Mouse (Mus musculus): Measurements from ENCODE around the gene Olfr818. TPM values are rescaled to one million over a fixed set of nuclear protein-coding genes. Genes with fewer than 3 reads are reported as not detected.
"Not testable (repeated sequence)": the region's sequence is repeated elsewhere in the genome, so short reads cannot be mapped to it uniquely, and the experiment has no call there.

Gene Olfr818
- total RNA-seq (2021) = not detected

DNA sequence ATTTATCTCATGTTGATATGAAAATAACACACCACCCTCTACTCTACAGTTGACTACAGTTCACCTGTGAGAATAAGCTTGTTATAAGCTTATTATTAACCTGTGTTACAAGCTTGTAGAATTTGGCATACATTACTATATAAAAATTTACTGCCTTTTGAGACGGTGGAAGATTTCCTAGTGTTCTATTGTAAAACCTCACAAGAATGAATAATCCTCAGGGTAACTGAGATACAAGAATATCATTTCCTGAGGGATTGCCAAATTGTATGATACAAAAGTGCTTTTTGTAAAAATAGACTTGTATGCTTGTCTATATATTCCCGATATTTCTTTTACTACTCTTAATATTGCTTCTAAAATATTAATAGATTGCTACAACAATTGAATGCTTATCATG lies at the start of gene Olfr818:
Gene Olfr818, minus strand, starts transcription at position 101 of the 400 bp plus-strand sequence.
- DNase-seq = no peak
- intact Hi-C loops (cut with DNase I) = no loop called here

- intact Hi-C loops (cut with DNase I); DNase-seq: not testable (repeated sequence)
Measured at GRCm38 (mm10) chr10:129984962-129985361, 36.1 kb upstream of the Olfr818 start, which contains the start of gene Gm10310. TSS of gene Gm10310 (minus strand) at chr10:129985062.

DNA sequence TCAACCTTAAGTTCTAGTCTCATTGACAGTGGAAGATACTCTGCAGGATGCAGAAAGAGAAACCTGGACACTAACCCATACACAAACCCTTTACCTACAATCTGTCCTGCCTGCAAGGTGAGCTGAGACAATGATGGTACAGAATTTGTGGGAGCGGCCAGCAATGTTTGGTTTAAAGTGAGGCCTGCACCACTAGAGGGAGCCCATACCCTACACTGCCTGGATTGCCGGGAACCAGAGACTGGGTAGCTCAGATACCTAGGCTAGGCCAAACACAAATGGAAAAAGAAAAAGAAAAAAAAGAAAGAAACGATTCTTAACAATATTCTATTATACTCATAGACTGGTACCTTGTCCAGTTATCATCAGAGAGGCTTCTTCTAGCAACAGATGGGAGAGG lies 33.0 kb upstream of the Olfr818 start:
- DNase-seq; intact Hi-C loops (cut with DNase I): not testable (repeated sequence)

GRCm38 (mm10) chr10:129976040-129976439 lies 27.1 kb upstream of the Olfr818 start, which contains the start of gene Olfr247:
TSS of gene Olfr247 (minus strand) at chr10:129976140.
- intact Hi-C loops (cut with DNase I); DNase-seq: not testable (repeated sequence)

GRCm38 (mm10) chr10:129972994-129973393 lies 24.1 kb upstream of the Olfr818 start:
- intact Hi-C loops (cut with DNase I); DNase-seq: not testable (repeated sequence)

GRCm38 (mm10) chr10:129967166-129967565 lies 18.3 kb upstream of the Olfr818 start, which contains the start of gene Olfr819:
TSS of gene Olfr819 (minus strand) at chr10:129967266.
- DNase-seq; intact Hi-C loops (cut with DNase I): not testable (repeated sequence)

GRCm38 (mm10) chr10:129966232-129966631 lies 17.3 kb upstream of the Olfr818 start:
- DNase-seq; intact Hi-C loops (cut with DNase I): not testable (repeated sequence)

GRCm38 (mm10) chr10:129915497-129915896 lies 33.4 kb downstream of the Olfr818 start, which contains the start of gene Olfr816:
TSS of gene Olfr816 (minus strand) at chr10:129915597.
- DNase-seq = no peak
- intact Hi-C loops (cut with DNase I) = no loop called here

DNA sequence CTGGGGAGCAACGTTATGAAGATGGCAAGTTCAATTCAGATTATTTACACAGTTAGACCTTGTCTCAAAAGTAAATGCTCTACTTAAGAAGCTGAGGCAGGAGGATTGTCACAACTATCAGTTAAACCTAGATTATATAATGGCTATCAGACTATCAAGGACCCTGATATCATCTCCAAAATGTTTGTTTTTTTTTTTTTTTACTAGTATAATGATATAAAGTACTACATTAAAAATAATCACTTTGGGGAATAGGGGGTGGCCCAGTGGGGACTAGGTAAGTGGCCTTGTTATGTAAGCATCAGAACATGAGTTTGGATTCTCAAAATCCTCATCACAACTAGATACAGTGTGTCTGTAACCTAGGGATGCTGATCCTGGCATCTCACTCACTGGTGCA lies 43.1 kb downstream of the Olfr818 start, which contains the start of gene Olfr815:
Gene Olfr815, minus strand, starts transcription at position 101 of the 400 bp plus-strand sequence.
- intact Hi-C loops (cut with DNase I); DNase-seq: not testable (repeated sequence)

Other genes starting within 250 kb of the Olfr818 start
- not detected for gene Olfr804, start 245.9 kb downstream of the Olfr818 start, total RNA-seq (2021)
- not detected for gene Olfr805, start 219.7 kb downstream of the Olfr818 start, total RNA-seq (2021)
- gene Olfr806, start 207.2 kb downstream of the Olfr818 start, total RNA-seq (2021) = not detected
- not detected for gene Olfr807, start 191.3 kb downstream of the Olfr818 start, total RNA-seq (2021)
- gene Olfr808, start 183.6 kb downstream of the Olfr818 start, total RNA-seq (2021) = not detected
- not detected for gene Olfr809, start 174.5 kb downstream of the Olfr818 start, total RNA-seq (2021)
- not detected for gene Olfr810, start 154.2 kb downstream of the Olfr818 start, total RNA-seq (2021)
- gene Olfr811, start 144.7 kb downstream of the Olfr818 start, total RNA-seq (2021) = not detected
- not detected for gene Olfr812, start 103.0 kb downstream of the Olfr818 start, total RNA-seq (2021)
- gene Olfr813, start 93.7 kb downstream of the Olfr818 start, total RNA-seq (2021) = not detected
- gene Olfr814, start 69.2 kb downstream of the Olfr818 start, total RNA-seq (2021) = not detected
- gene Olfr815, start 43.2 kb downstream of the Olfr818 start, total RNA-seq (2021) = not detected
- not detected for gene Olfr816, start 33.5 kb downstream of the Olfr818 start, total RNA-seq (2021)
- not detected for gene Olfr819, start 18.2 kb upstream of the Olfr818 start, total RNA-seq (2021)
- gene Olfr247, start 27.0 kb upstream of the Olfr818 start, total RNA-seq (2021) = not detected
- not detected for gene Gm10310, start 36.0 kb upstream of the Olfr818 start, total RNA-seq (2021)
- gene Olfr820, start 63.5 kb upstream of the Olfr818 start, total RNA-seq (2021) = not detected
- gene Olfr821, start 81.2 kb upstream of the Olfr818 start, total RNA-seq (2021) = not detected
- not detected for gene Olfr822, start 122.1 kb upstream of the Olfr818 start, total RNA-seq (2021)
- gene Olfr823, start 166.3 kb upstream of the Olfr818 start, total RNA-seq (2021) = not detected
- not detected for gene Olfr824, start 180.9 kb upstream of the Olfr818 start, total RNA-seq (2021)
- gene Olfr825, start 217.7 kb upstream of the Olfr818 start, total RNA-seq (2021) = not detected
- gene Olfr826, start 235.1 kb upstream of the Olfr818 start, total RNA-seq (2021) = not detected